8 mouse cellular contexts compared by ENCODE assay signal in the genomic region with DNA sequence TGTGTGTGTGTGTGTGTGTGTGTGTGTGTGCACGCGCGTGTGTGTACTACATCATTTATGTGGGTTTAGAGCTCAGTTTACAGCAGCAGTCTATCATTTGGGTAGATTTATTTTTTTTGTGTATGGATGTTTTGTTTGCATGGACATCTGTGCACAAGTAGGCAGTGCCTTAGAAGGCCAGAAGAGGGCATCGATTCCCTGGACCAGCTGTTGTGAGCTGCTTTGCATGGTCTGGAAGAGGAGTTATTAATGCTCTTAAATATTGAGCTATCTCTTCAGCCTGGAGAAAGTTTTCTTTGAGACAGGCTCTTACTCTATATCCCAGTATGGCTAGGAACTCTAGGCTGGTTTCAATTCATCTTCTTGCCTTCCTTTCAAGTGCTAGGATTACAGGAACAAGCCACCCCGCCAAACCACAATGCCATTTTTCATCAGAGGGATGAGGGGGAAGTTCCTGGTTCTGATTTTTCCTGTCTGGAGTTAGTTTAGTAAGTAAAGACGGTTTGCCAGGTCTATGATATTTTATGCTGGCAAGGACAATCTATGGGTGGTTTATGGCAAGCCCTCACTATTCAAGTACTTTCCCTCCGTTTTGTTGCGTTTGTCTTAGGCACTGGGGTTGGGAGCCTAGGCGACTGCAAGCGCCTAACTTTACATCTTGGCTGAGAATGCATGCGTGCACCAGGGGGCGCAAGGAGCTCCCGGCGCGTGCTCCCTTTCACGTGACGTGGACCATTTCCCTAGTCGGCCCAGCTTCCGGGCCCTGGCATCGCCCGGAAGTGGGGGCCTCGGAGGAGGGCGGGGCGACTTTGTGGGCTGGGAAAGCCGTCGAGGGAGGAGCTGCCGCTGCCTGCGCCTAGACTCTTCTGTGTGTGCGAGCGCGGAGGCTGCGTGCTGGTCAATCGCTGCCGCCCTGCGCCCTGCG. TPM values are rescaled to one million over a fixed set of nuclear protein-coding genes. Genes with fewer than 3 reads are reported as not detected.
A peak's percentile ranks its signal among the peaks of the same experiment; 100 is the strongest.
DNase-seq lines count a peak whose midpoint lies in the region; ATAC-seq lines count a peak whose summit lies in the region.

Atp7a (plus strand) TSS at position 859 of the 925 bp plus-strand sequence.

- intact Hi-C loops in left cerebral cortex, postnatal 10 days (cut with DNase I) = loop anchor here (2.0 to 10.0 kb wide), 4 partner anchors 66 to 358 kb away; no protein-coding TSS in a partner anchor

- DNase-seq in adipocyte (ENCODE audit: low spot score) = peak; percentile 95
- peak; percentile 94 for DNase-seq in embryo, embryonic 10 days (ENCODE audit: low spot score)
- peak; percentile 91 for DNase-seq in gastrocnemius, postnatal 10 days
- peak; percentile 84 to 95 for DNase-seq in left cerebral cortex, postnatal 10 days (ENCODE audit: extremely low spot score in 1 of 2, low spot score in 2 of 2)
- peak; percentile 89 for DNase-seq in right cerebral cortex, postnatal 25 days
- DNase-seq in urinary bladder, postnatal 4 days (ENCODE audit: low spot score in 2 of 2) = peak; percentile 87 to 89

- peak; percentile 97 for ATAC-seq in inflammation-experienced regulatory T-cells, adult 6 months
- ATAC-seq in megakaryocyte-erythroid progenitor cell, adult 5-6 weeks (replicated peaks; ENCODE audit: low FRiP score, low TSS enrichment, poor library complexity, severe bottlenecking) = peak; percentile 100

RNA-seq across cellular contexts. Expression of gene Atp7a, which starts in this region (rescaled TPM):
- 10 to 100 TPM; 16.2 to 18.2 TPM for total RNA-seq in gastrocnemius, postnatal 10 days (2021)
- polyA plus RNA-seq in inflammation-experienced regulatory T-cells, adult 6 months (2017; shearing (Covaris generic)) = 10 to 100 TPM in 1 of 3 experiments, 1 to 10 TPM in 2; 6.0 to 10.4 (median 9.3) TPM
- 1 to 10 TPM; 7.7 to 8.1 TPM for total RNA-seq in left cerebral cortex, postnatal 10 days (2021)
- 3.3 and 4.8 TPM in 2 replicates for total RNA-seq in megakaryocyte-erythroid progenitor cell, adult 5-6 weeks (2014; fragmentation: Nextera tagmentation)
- 3.1 and 3.3 TPM in 2 replicates for total RNA-seq in megakaryocyte-erythroid progenitor cell, adult 5-6 weeks (2017)

Comparison
In these comparisons a context has a peak if more than half of its experiments do, and no peak if none do; other contexts are left out.
1. Peak in every context shown above with its lines: DNase-seq and ATAC-seq.